Mouse (Mus musculus) left cerebral cortex, adult 18-20 months (tissue): Measurements from ENCODE around the gene Hist4h4. TPM values are rescaled to one million over a fixed set of nuclear protein-coding genes. Genes with fewer than 3 reads are reported as not detected.
A peak's percentile ranks its signal among the peaks of the same experiment; 100 is the strongest.

Source experiments
- DNase-seq, 2 experiments: peaks; one replicate each; pipeline ENCODE4 v3.0.0; 2021 to 2022; ENCODE audit warnings: low spot score in 2 of 2, mixed read lengths in 1 of 2
- microRNA-seq, 2 experiments: library from miRNA; unstranded; fragments of <30 nt; microRNA quantifications; one replicate each; pipeline ENCODE4 v1.2.0; 2021
- total RNA-seq, 2 experiments: library from RNA; stranded (reverse); gene quantifications; 2 replicates each; pipeline ENCODE4 v1.2.3; 2021

Hist4h4 gene
- total RNA-seq, 2 experiments from 2014 or later = 11.3 to 13.2 TPM

- DNase-seq = no peak
These were observed 14.7 kb downstream of the Hist4h4 start for GRCm38 (mm10) chr6:136789391-136789971.

- peak in 1 of 2 experiments; percentile 20 for DNase-seq
These were observed 21.5 kb downstream of the Hist4h4 start for GRCm38 (mm10) chr6:136782761-136783160.

- DNase-seq = no peak
These were observed 22.1 kb downstream of the Hist4h4 start for GRCm38 (mm10) chr6:136782146-136782545.

DNA sequence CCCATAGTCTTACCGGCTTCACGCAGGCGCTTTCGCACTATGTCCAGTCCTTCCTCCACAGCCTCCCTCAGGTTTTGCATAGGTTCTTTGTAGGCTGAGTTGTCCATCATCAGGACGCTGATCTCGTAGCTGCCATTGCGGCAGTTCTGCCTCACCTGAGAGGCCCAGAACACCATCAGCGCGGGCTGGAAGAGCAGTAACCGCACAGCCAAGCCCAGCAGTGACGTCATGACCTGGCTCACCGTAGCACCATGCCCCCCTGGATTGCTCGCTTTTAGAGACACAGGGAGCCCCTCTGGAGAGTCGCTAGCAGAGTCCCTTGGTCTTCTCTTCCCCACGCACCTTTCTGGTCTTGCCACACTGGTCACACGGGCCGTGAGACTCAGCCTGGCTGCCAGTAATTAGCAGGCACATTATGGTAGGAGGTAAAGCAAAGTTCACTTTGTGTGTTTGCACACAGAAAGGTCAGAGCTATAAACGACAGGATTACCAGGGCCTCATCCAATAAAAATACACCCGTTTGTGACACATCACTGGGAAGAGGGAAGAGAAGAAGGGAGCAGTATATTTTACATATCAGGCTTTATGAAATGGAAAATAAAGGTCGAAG is 22.7 kb downstream of the Hist4h4 start, which contains the start of gene Gucy2c:
Gene Gucy2c, minus strand, starts transcription at position 389 of the 610 bp plus-strand sequence.
- DNase-seq = no peak

GRCm38 (mm10) chr6:136776392-136776791 is 27.8 kb downstream of the Hist4h4 start:
- DNase-seq = no peak

- DNase-seq = no peak
These were observed 34.4 kb downstream of the Hist4h4 start for GRCm38 (mm10) chr6:136769859-136770258.

DNA sequence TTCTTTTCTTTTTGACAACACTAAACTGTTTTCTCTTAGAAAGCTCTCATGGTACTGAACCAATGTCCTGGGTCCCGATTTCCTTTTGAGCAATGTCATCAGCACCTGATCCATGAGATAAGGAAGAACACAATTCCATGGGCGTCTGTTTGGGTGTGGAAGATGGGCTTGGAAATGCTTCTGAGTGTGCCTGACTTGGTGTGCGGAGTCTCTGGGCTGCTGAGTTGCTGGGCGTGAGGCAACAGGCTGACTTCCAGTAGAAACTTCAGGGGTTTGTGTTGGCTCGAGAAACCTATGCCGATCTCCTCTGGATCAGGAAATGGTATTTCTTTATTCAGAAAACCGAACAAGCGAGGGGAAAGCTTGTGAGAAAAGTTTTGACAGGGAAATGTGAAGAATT is 35.1 kb downstream of the Hist4h4 start:
- DNase-seq = no peak

DNA sequence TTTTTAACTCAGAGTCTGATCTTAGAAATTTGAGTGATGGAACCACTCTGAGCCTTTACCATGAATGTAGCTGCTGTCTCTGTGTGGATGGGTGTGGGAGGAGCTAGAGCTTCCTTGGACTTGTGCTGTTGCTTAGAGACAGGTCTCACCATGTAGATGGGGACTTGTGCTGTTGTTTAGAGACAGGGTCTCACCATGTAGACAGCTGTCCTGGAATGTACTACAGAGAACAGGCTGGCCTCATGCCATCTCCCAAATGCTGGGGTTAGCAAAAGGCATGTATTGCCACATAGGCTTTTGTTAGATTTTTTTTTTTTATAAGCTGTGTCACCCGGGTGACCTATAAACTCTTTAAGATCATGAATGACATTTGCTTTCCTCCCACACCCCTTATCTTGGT is 40.3 kb downstream of the Hist4h4 start:
- DNase-seq = no peak

Small RNAs within 50 kb of the gene (microRNA-seq; reads per million reads assigned to microRNA genes)
- gene Gm44364 = 0 reads per million in 2 experiments

Other genes starting within 250 kb of the Hist4h4 start
- under 1 TPM; 0.16 to 0.65 TPM for gene Plbd1, start 142.5 kb downstream of the Hist4h4 start, total RNA-seq
- under 1 TPM; 0.26 to 0.47 TPM for gene Gucy2c, start 22.6 kb downstream of the Hist4h4 start, total RNA-seq
- 10 to 100 TPM; 50.9 to 57.0 TPM for gene H2afj, start 3.8 kb upstream of the Hist4h4 start, total RNA-seq
- gene BC049715, start 23.2 kb upstream of the Hist4h4 start, total RNA-seq = 1 to 10 TPM; 2.3 to 2.8 TPM
- 100 to 1,000 TPM; 109 to 111 TPM for gene Wbp11, start 23.8 kb upstream of the Hist4h4 start, total RNA-seq
- gene Smco3, start 31.0 kb upstream of the Hist4h4 start, total RNA-seq = 1 to 10 TPM; 4.9 to 5.3 TPM
- gene Art4, start 53.3 kb upstream of the Hist4h4 start, total RNA-seq = not detected
- 10 to 100 TPM; 43.3 to 51.2 TPM for gene Mgp, start 71.4 kb upstream of the Hist4h4 start, total RNA-seq
- gene Erp27, start 117.8 kb upstream of the Hist4h4 start, total RNA-seq = not detected
- gene Pde6h, start 119.4 kb upstream of the Hist4h4 start, total RNA-seq = 1 to 10 TPM in 1 of 2 experiments, under 1 TPM in 1; 0.82 to 1.1 TPM
- gene Arhgdib, start 137.5 kb upstream of the Hist4h4 start, total RNA-seq = 10 to 100 TPM; 10.9 to 13.3 TPM